Mouse (Mus musculus) v-Abl transformed pro-B cells (cell line): ENCODE results near the gene 0610030E20Rik.

Source experiments
- in situ Hi-C, 2 experiments: fragments of 400-800 bp; cut with MboI; formaldehyde crosslinking; loops; one replicate each; pipeline ENCODE4 v1.15.1; 2025; ENCODE audit not compliant: unreplicated experiment in 2 of 2

Gene 0610030E20Rik

GRCm38 (mm10) chr6:72389941-72390771 is 43.0 kb downstream of the 0610030E20Rik start, which contains the start of gene Vamp8:
Gene Vamp8 (minus strand): TSS chr6:72390703.
- in situ Hi-C loops: no loop called here

- in situ Hi-C loops: no loop called here
Observed at GRCm38 (mm10) chr6:72390795-72391521, 43.8 kb downstream of the 0610030E20Rik start.

- in situ Hi-C loops: no loop called here
Observed at GRCm38 (mm10) chr6:72392341-72392740, 45.2 kb downstream of the 0610030E20Rik start.

DNA sequence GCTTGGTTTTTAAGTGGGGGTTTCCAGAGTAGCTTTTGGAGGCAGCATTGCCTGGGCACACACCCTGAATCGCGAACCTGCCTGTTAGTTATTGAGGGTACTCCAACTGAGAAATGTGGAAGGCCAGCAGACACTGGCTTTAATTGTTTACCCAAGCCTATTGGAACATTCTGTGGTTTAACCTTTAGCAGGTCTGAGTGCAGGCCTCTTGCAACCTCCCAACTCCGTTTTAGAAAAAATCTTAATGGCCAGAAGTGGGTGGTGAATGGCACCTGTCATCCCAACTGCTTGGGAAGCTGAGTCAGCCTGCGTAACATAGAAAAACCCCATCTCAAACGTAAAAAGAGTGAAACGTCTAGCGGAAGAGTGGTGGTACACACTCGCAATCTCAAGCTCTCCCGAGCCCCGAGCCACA is 49.7 kb downstream of the 0610030E20Rik start:
- in situ Hi-C loops: no loop called here

DNA sequence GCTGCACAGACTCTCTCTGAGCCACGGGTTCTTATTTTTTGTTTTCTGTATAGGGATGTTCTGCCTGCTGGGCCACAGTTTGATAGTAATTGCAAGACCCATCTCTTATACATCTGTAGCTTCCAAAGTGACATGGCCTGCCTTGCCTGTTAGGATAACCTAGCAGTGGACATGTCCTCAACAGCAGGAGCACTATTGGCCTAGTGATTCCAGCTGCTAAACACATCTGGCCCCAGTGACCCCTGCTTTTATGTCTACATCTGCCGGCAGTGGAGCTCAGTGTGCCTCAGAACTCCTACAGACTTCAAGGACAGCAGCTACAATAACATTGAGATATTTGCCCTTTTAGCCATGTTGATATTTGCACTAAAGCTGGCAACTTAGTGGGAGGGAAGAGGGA is 52.9 kb downstream of the 0610030E20Rik start:
- in situ Hi-C loops: loop anchor here in 1 of 2 experiments (10.0 kb wide), 1 partner anchor 215 kb away; no protein-coding TSS in a partner anchor

DNA sequence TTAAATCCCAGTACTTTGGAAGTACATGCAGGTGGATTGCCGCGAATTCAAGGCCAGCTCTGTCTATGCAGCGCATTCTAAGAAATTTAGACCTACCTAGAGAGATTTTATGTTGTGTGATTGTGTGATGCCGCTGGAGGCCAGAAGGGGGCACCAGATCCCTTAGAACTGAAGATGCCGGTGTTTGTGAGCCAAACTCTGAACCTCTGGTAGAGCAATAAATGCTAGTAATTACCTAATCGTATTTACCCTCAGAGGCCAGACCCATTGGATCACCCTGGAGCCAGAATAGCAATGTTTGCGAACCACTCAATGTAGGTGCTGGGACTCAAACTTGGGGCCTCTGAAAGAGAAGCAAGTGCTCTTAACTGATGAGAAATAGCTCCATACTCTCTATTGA is 54.8 kb downstream of the 0610030E20Rik start:
- in situ Hi-C loops: loop anchor here in 1 of 2 experiments (10.0 kb wide), 1 partner anchor 217 kb away; no protein-coding TSS in a partner anchor
